Mouse (Mus musculus) layer of hippocampus, adult 2 months (tissue): Measurements from ENCODE around the gene Gm14862. TPM values are rescaled to one million over a fixed set of nuclear protein-coding genes. Genes with fewer than 3 reads are reported as not detected.

Experiments
- DNase-seq, 2 experiments: peaks; one replicate each; pipeline ENCODE4 v3.0.0; 2022; ENCODE audit warnings: low spot score in 2 of 2
- H3K27ac ChIP-seq: fragments of 200-600 bp; 2 replicates; pipeline ENCODE4 v1.8.1; 2022
- H3K4me3 ChIP-seq: fragments of 200-600 bp; 2 replicates; pipeline ENCODE4 v1.8.1; 2022; ENCODE audit warnings: mild to moderate bottlenecking
- CTCF ChIP-seq: fragments of 200-600 bp; conservative IDR thresholded peaks from 2 replicates; pipeline ENCODE4 v1.8.1; 2022; ENCODE audit warnings: antibody characterized with exemption, mild to moderate bottlenecking, moderate library complexity
- total RNA-seq, 2 experiments: library from RNA; stranded (reverse); gene quantifications; 2 replicates each; pipeline ENCODE4 v1.2.3; 2021

The Gm14862 gene
- total RNA-seq, 2 experiments from 2014 or later, result not detected

GRCm38 (mm10) chrX:9202781-9203405 is 53.8 kb downstream of the Gm14862 start:
- H3K4me3 ChIP-seq, result no peak overlapping the region
- H3K27ac ChIP-seq, result no peak overlapping the region
- TF ChIP-seq CTCF, result no peak
- no peak for DNase-seq

- Histone ChIP-seq H3K27ac (no peak overlapping the region; the same call in 1 of the 2 replicates), H3K4me3 (no peak overlapping the region)
- TF ChIP-seq CTCF, result no peak
- no peak for DNase-seq
Observed at GRCm38 (mm10) chrX:9201954-9202353, 54.7 kb downstream of the Gm14862 start.

Other genes starting within 250 kb of the Gm14862 start
- gene Fthl17e, start 223.4 kb downstream of the Gm14862 start, total RNA-seq, result not detected
- not detected for gene Fthl17f, start 193.9 kb downstream of the Gm14862 start, total RNA-seq
- not detected for gene 4930402K13Rik, start 152.3 kb downstream of the Gm14862 start, total RNA-seq
- 1 to 10 TPM; 4.8 to 5.1 TPM for gene Lancl3, start 57.0 kb downstream of the Gm14862 start, total RNA-seq
- gene Xk, start 15.9 kb upstream of the Gm14862 start, total RNA-seq, result 10 to 100 TPM; 13.7 to 17.0 TPM
- gene H2al1m, start 26.9 kb upstream of the Gm14862 start, total RNA-seq, result not detected
- not detected for gene H2al1k, start 93.7 kb upstream of the Gm14862 start, total RNA-seq
- gene Cybb, start 230.9 kb upstream of the Gm14862 start, total RNA-seq, result under 1 TPM; 0.47 to 0.59 TPM